Mouse (Mus musculus) layer of hippocampus, adult 2 months (tissue): ENCODE results near the gene Eif2d. TPM values are rescaled to one million over a fixed set of nuclear protein-coding genes. Genes with fewer than 3 reads are reported as not detected.

Experiments used
- DNase-seq, 2 experiments: peaks; one replicate each; pipeline ENCODE4 v3.0.0; 2022; ENCODE audit warnings: low spot score in 2 of 2
- H3K27ac ChIP-seq: fragments of 200-600 bp; 2 replicates; pipeline ENCODE4 v1.8.1; 2022
- H3K4me3 ChIP-seq: fragments of 200-600 bp; 2 replicates; pipeline ENCODE4 v1.8.1; 2022; ENCODE audit warnings: mild to moderate bottlenecking
- CTCF ChIP-seq: fragments of 200-600 bp; conservative IDR thresholded peaks from 2 replicates; pipeline ENCODE4 v1.8.1; 2022; ENCODE audit warnings: antibody characterized with exemption, mild to moderate bottlenecking, moderate library complexity
- total RNA-seq, 2 experiments: library from RNA; stranded (reverse); gene quantifications; 2 replicates each; pipeline ENCODE4 v1.2.3; 2021

Eif2d gene
- total RNA-seq, 2 experiments from 2014 or later = 41.2 to 48.6 TPM

- peak; percentile 68 to 84 for DNase-seq
- peak; percentile 94 for TF ChIP-seq CTCF
- peak overlapping the region; percentile 43; the same call in 1 of the 2 replicates for H3K27ac ChIP-seq
- H3K4me3 ChIP-seq = no peak overlapping the region
Measured at GRCm38 (mm10) chr1:131181642-131182527, 28.9 kb downstream of the Eif2d start.

GRCm38 (mm10) chr1:131183201-131183600, 30.2 kb downstream of the Eif2d start:
- no peak for DNase-seq
- Histone ChIP-seq H3K4me3 (no peak overlapping the region), H3K27ac (no peak overlapping the region)
- no peak for TF ChIP-seq CTCF

- Histone ChIP-seq H3K4me3 (no peak overlapping the region), H3K27ac (no peak overlapping the region)
- no peak for TF ChIP-seq CTCF
- DNase-seq = no peak
Measured at GRCm38 (mm10) chr1:131184253-131184955, 31.4 kb downstream of the Eif2d start.

- Histone ChIP-seq H3K4me3 (no peak overlapping the region), H3K27ac (no peak overlapping the region)
- DNase-seq = no peak
- no peak for TF ChIP-seq CTCF
Measured at GRCm38 (mm10) chr1:131184956-131185660, 32.1 kb downstream of the Eif2d start.

- peak in 1 of 2 experiments; percentile 50 for DNase-seq
- no peak overlapping the region for H3K4me3 ChIP-seq
- no peak for TF ChIP-seq CTCF
- 0 out of 2 replicates have a peak overlapping the region, but pooled peaks have one; percentile 32 for H3K27ac ChIP-seq
Measured at GRCm38 (mm10) chr1:131185821-131186506, 33.0 kb downstream of the Eif2d start.

GRCm38 (mm10) chr1:131186995-131187394, 34.0 kb downstream of the Eif2d start:
- no peak overlapping the region for H3K4me3 ChIP-seq
- TF ChIP-seq CTCF = no peak
- H3K27ac ChIP-seq = no peak overlapping the region
- no peak for DNase-seq

GRCm38 (mm10) chr1:131187856-131188255, 34.9 kb downstream of the Eif2d start:
- TF ChIP-seq CTCF = no peak
- DNase-seq = no peak
- Histone ChIP-seq H3K4me3 (no peak overlapping the region), H3K27ac (no peak overlapping the region)

- TF ChIP-seq CTCF = no peak
- Histone ChIP-seq H3K27ac (no peak overlapping the region), H3K4me3 (no peak overlapping the region)
- DNase-seq = no peak
Measured at GRCm38 (mm10) chr1:131188655-131189054, 35.7 kb downstream of the Eif2d start.

- no peak overlapping the region for H3K27ac ChIP-seq
- no peak for DNase-seq
- H3K4me3 ChIP-seq = no peak overlapping the region
- TF ChIP-seq CTCF = no peak
Measured at GRCm38 (mm10) chr1:131193746-131194145, 40.8 kb downstream of the Eif2d start.

- TF ChIP-seq CTCF = no peak
- no peak overlapping the region for H3K4me3 ChIP-seq
- DNase-seq = no peak
- H3K27ac ChIP-seq = peak overlapping the region; percentile 75
Measured at GRCm38 (mm10) chr1:131195653-131196052, 42.7 kb downstream of the Eif2d start.

GRCm38 (mm10) chr1:131196107-131196506, 43.1 kb downstream of the Eif2d start:
- Histone ChIP-seq H3K27ac (peak overlapping the region; percentile 75), H3K4me3 (no peak overlapping the region)
- TF ChIP-seq CTCF = no peak
- DNase-seq = peak in 1 of 2 experiments; percentile 53

- no peak for TF ChIP-seq CTCF
- no peak overlapping the region for H3K27ac ChIP-seq
- DNase-seq = no peak
- no peak overlapping the region for H3K4me3 ChIP-seq
Measured at GRCm38 (mm10) chr1:131198417-131198960, 45.5 kb downstream of the Eif2d start.
